Mouse (Mus musculus) CD4-positive, CD25-positive, alpha-beta regulatory T cell, adult 4 months (primary cell): ENCODE data around the gene Prkca. TPM values are rescaled to one million over a fixed set of nuclear protein-coding genes. Genes with fewer than 3 reads are reported as not detected.

Experiments
- ATAC-seq: one replicate; pipeline ENCODE4 v1.8.0; 2017
- polyA plus RNA-seq, 2 experiments: library from polyadenylated mRNA; unstranded; fragments of 100-300 nt; shearing (Covaris generic); gene quantifications; one replicate each; pipeline ENCODE4 v1.2.1; 2017

Gene Prkca
- polyA plus RNA-seq, 2 experiments from 2014 or later, result 13.0 to 15.3 TPM

DNA sequence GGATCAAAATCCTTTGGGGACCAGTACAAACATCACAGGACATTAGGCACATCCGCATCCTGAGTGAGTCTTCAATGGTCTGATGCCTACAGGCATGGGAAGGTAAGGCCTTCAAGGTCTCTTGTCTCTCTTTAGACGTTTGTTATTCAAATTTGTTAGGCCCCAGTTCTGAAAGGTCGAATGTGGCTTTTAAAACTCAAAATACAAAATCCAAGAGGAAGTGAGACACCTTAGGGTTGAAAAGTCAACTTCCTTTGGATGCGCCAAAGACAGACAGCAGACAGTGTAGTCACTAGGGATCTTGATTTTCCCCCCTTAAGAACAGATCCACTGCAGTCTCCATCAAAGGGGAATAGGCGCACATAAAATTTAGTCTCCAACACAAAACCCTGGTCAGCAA, 187.6 kb downstream of the Prkca start:
- peak; percentile 14 for ATAC-seq

DNA sequence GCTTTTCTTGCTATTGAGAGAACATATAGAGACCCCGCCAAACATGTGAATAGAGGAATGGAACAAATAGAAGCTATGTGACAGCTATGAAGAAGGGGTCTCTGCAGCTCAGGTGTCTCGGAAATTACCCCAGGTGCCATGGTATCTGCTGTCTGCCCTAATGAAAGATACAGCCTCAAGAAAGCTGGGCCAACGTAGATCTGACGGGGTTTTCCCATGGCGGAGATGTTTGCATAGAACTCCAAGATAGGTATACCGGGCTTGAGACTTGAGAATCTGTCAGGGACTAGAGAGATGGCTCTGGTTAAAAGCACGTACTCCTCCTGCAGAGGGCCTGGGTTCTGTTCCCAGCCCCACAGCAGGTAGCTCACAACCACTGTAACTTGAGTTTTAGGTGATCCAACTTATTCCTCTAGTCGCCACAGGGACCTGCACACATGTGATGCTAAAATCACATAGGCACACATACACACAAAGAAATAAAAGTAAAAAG, 188.6 kb downstream of the Prkca start:
- no peak for ATAC-seq

DNA sequence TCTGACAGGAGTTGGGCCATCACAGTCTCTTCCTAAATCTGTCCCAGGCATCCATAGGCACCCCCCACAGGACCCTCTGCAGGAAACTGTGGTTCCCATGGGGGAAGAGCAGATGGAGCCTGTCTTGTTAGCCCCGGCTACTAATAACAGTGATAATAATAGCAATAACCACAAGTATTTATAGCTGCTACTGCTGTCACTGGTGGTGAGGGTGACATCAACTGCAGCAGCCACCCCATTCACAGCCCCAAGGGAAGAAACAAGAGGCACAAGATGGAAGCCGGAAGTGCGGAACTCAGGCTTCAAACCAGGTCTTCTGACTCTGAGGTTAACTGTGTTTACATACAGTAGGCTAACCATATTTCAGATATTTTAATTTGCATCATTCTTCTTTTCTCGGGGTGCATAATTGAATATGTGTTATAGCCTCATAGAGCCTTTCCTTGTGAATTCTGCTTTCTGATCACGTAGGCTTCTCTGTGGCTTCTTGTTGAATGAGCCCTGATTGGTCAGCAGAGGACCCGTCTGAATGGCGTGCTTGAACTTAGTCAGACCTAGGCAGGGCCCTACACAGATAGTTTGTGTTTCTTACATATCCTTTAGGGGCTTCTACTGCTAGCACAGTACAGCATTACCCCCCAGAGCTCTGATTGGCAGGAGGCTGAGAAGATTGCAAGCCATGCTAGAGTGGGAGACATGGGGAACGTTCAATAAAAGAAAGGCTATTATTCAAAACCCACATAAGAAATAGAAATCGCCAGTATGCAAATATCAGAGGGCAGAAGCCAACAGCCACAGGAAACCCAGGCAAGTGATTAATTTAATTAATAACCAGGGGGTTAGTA, 189.5 kb downstream of the Prkca start:
- ATAC-seq, result peak; percentile 26

DNA sequence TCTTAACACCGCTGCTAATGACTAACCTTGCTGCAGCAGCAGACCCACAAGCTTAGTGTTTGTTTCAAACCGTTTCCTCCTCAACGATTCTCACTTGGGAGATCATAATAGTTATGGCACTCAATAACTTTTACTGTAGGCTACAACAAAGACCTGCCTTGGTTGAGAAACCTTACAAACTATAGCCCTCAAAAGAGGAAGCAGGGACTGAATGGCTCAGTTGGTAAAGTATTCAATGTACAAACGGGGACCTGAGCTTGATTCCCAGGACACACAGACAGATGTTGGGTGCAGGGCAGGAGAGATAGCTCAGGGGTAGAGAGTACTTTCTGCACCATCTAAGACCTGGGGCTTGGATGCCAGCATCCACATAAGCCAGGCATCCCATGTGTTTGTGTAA, 191.1 kb downstream of the Prkca start:
- ATAC-seq, result no peak

DNA sequence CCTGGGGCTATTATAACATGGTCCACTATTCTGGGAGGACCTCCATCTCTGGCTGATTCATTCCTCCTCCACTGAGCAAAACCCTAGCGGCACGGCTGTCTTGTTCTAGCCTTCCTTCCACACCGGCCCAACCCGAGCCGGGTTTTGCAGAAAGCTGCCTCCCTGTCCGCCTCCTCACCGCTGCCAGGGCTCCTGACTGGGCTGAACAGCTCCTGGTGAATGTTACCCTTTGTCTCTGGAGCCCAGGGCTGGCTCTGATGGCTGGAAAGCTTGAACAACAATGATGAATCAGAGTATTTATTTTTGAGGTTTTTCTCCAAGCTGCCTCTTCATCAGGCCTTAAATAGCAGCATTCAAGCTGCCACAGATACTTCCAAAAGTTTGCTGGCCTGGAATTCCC, 193.3 kb downstream of the Prkca start:
- no peak for ATAC-seq

DNA sequence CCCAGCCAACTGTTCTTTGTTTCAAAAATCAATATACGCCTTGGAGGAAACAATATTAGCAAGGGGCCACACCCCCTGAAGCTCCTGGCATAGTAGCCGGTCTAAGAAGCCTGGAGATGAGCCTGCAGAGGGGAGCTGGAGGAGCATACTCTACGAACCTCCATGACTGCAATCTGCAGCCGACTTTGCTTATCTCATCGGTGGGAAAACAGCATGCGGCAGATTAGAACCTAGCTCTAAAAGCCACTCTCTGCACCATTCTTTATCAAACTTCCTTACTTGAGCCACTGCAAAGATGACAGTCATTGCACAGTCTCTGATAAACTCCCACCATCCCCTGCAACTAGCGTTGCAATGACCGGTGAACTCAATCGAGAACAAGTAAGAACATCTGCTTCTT, 194.5 kb downstream of the Prkca start:
- ATAC-seq, result no peak

DNA sequence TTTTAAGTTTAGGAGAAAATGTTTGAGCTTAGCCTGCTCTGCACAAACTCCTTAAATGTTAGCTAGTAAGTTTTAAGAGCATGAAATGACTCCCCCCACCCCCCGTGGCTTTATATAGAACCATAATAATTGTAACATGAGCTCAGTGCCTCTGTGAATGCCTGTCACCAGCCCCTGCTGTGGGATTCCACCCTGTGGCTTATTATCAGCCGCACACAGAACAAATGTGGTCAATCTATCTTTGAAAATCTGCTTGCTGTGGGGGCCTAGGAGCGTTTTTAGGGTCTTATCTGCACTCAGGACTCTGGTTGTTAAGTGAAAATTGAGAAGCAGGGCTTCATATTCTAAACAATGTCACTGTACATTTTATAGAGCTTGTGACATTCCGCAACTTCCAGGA, 195.2 kb downstream of the Prkca start:
- ATAC-seq, result no peak

DNA sequence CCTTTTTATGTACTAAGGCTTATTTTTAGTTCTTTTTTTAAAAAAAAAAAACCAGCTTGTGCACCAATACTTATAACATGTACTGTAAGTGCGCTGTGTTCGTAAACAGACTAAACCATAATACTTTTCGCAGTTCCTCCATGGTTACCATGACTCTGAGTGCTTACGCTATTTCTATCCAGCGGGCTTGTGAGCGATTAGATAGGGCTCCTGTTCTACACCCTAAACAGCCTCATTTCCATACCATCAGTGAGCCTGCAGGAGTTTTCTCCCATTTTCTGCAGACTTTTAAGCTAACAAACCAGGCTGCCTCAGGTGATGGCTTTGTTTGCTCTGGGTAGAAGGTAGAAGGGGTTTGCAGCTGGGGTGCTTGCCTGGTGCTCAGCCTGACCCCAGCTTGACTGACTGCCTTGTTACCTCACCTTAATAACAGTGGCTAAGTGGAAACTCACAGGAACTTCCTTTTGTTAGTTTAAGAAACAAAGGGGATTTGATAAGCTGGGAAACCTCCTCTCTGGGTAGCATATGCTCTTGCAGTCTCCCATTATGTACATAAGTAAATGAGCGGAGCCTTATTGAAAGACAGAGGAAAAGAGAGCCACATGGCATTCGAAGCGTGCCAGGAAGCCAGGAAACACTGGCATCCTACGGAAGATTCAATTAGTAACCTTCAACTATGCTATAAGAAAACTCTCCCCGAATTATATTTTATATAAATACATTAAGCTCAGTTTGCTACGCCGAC, 197.8 kb downstream of the Prkca start:
- no peak for ATAC-seq

DNA sequence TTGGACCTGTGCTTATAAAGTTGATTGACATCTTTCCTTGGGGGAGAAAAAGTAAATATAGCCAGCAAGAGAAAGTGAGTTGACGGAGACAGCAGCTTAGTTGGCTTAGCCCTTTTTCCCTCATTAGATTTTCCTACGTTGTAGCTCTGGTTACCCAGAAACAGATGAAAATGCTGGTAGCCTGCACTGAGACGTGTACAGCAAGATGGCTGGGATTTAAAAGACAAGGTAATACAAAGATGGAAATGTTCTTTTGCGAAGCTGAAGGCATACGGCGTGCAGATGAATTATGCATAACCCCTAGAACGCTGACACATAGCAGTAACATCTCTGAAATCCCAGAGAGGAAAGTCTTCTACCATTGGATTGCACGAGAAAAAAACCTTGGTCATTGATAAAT, 198.6 kb downstream of the Prkca start:
- ATAC-seq, result no peak

DNA sequence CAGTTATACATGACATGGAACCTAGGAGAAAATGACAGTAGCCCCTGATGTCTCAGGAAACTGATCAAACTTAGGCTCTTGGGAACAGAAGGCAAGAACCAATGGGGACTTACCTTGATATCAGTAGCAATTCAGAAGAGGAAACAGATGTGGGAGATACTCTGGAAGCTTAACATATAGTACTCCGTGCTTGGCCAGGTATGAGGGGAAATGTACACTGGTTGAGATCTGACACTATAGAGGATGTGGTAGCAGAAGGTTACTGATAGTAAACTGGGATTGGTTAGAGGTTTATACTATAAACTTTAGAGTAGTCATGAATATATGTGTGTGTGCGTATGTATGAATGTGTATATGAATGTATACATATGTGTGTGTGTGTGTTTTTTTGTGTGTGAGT, 200.0 kb downstream of the Prkca start:
- ATAC-seq, result no peak

DNA sequence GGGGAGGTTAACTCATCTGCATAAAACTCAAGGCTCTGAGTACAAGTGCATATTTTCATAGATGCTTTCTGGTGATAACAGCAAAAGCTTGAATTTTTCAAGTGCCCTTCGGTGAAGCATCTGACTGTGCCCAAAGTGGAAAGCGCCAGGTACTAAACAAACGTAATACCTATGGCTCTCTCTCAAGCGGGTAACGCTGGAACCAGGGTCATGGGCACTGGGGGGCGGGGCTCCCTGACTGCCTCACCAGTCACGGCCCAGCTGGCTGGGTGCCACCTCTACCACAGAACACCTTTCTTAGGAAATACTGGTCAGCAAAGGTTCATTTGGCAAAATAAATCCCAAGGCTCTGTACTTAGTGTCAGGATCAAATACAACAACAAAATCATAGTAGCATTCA, 203.7 kb downstream of the Prkca start:
- no peak for ATAC-seq

DNA sequence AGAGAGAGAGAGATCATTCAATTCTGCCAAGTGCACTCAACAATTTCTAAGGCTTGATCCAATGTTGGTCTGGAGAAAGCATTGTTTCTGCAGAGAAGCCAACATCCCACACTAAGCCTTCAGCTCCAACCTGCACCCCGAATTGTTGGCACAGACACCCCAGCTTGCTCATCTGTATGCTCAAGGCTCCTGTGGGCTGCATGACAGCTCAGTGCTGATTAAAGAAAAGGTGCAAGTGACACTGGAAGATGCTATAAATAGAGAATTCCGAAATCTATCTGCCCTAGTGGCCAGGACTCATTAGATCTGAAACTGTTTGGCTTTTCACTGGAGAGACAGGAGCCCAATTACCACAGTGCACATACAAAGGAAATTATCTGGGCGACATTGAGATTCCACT, 207.4 kb downstream of the Prkca start:
- no peak for ATAC-seq

DNA sequence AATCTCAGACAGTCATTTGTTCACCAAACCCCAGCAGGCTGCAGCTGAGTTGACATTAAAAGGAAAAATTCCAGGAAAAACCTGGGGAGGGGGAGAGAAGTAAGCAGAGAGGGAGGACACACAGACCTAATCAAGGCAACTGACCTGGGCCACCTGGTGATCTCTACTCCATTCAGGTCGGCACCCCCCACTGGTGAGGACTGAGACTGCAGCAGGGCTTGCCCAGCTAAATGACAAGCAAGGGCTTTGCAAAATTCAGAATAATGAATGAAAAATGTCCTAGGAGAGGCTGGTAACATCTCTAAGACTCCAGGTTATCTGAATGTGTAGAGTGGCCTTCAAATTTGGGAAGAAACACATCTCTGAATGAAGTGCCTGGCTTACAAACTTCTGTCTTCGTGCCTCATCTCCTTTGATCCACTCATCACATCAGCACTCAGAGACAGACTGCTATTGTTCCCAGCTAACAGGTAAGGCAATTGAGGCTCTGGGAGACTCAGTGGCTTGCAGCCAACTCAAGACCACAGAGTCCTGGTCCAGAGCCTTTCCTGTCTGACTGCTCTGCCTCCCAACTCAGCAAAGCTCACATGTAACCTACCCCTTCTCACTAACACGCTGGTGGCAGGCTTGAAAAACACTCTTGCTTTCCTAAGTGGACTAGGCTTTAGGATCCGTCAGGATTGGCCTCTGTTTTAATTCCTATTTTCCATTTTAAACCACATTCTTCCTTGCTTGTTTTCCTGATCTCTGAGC, 208.1 kb downstream of the Prkca start:
- ATAC-seq, result peak; percentile 56

DNA sequence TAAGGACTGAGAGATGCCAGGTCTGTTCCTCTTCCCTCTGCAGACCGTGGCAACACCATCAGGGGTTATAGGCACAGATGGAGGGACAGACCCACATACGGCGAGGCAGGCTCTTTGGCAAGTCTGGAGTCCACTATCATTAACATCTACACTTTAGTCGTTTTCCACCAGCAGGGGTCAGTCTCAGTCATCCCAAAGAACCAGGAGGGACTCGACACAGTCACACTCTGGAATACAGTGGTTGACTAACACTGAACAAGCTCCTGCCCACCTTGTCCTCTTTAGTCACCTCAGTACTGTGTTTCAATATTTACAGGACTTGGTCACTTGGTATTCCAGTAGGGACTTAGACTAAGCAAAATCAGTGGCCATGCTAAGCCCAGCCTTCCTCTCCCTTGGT, 215.1 kb downstream of the Prkca start:
- peak; percentile 60 for ATAC-seq

DNA sequence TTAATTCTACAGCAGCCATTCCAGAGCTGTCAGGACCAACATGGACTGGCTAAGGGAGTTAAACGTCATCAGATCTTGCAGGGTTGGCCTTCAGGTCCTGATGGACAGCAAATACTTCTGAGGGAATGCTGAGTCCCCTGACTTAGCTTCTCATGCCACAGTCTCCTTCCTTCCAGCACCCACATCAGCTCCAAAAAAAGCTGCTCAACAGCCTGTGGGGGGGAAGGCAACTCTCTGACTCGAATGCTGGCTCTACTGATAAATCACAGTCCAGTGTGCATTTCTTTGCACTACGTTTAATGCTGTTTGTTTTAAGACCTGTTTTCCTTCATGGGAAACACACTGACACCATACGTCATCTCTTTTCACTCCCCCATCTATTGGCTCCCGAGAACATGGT, 215.8 kb downstream of the Prkca start:
- ATAC-seq, result no peak

DNA sequence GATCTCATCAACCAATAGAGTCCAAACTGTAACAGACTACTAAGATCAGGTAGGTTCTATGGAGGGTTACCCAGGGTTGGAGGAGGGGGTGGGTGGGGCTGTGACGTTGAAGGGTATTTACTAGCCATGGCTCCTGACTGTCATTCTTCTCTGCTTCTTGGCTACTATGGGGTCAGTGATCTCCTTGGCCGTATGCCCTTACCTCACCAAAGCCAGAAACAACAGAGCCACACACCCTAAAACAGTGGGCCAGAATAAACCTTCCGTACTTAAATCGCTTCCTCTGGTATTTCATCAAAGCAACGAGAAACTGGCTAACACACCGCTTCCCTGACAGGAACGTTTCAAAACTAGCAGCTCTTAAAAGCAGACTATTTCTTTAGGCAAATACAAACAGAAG, 221.2 kb downstream of the Prkca start:
- ATAC-seq, result no peak

DNA sequence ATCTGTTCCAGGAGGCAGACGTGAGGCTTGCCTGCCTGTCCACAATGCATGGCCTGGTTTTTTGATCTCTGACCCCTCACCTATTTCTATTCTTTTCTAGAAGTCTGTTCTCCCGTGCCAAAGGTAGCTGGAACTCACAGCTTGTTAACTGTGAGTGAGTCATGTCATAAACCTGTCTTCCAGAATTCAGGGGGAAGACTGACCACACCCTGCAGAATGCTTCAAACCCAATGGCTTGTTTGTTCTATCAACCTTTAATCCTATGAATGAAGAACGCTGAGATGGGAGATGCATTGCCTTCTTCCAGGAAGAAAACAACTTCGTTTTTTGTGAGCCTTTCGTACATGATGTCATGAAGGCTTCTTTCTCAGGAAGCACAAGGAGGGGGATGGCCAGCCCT, 223.0 kb downstream of the Prkca start:
- ATAC-seq, result no peak

DNA sequence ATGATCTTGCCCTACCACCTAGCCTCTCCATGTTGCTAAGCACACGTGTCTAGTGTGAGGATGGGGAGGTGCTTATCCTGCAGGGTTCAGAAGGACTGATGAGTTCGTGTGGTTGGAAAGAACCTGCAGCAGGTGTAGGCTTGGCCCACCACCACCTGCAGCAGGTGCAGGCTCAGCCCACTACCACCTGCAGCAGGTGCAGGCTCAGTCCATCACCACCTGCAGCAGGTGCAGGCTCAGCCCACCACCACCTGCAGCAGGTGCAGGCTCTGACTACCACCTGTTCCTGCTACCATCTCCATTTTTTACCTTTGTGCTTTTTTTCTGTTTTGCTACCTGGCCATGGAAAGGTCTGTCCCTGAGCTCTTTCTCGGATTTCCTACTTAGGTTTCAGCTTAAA, 223.9 kb downstream of the Prkca start:
- no peak for ATAC-seq

DNA sequence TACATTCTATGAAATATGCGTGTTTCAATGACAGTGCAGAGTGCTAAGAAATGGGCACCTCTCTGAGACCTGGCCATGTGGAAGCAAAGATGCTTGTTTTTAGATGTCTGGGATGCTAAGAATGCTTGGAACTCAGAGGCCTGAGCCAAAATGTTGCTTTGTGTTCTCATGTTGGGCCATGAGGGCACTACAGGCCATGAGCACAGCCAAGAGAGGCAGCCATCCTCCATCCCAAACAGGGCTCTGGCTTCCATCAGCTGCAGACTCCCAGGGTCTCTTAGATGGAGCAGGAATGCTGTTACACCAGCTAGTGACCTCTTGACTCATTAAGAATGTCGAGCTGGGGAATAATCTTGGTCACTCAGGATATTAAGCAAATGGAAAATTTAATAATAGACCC, 224.9 kb downstream of the Prkca start:
- ATAC-seq, result no peak

DNA sequence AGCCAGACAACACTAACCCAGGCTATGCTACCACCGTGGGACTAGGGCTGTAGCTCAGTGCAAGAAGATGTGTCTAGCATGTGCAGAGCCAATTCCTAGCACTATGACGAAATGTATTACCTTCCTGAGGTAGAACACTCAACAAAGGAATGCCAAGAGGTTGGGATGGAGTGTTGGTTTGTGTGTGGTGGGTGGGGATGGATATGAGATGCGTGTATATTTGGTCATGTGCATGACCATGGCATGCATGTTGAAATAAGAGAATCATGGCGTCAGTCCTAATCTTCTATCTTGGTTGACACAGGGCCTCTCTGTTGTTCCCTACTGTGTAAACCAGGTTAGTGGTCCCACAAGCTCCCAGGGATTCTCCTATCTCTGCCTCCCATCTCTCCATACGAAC, 225.5 kb downstream of the Prkca start:
- no peak for ATAC-seq

DNA sequence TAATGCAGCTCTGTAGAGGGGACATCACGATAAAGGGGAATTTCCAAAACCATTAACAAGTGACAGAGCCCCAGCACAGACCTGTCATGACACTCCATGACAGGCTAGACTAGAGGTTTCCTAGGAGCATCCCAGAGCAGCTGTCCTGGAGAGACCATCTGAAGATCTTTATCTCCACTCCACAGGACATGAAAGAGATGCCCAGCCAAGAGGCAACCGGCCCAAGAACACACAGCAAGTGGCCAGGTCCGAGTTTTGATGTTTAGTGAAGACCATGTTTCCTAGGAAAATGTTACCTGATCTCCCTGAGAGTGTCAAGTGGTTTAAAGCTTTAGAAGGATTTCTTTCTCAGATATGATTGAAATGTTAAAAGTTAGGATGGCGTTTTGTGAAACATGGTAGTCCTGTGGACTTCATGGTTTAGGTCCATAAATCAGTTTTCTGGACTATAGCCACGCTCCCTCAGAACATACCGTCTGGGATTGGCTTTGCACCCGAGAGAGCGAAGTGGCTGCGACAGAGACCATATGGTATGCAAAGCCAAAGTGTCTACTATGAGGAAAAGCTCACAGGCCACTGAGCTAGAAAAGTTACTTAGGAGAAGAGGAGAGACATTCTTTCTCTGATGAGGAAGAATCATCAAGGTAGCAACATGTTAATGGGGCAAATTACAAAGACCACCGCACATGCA, 226.2 kb downstream of the Prkca start:
- no peak for ATAC-seq

DNA sequence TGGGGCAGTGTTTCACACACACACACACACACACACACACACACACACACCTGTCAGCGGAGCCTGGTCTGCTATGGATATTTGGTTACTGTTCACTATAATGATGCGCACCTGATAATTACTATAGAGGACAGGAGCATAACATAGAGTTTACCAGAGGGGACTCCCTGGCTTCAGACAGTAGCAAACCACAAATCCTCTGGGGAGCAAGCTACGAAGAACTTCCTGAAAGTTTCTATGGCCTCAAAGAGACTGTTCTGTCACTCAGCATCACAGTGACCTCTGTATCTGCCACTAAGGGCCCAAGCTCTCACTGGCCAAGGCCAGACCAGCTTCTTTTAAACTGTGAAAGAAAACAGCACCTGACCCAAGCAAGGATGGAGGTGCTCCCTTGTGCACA, 229.6 kb downstream of the Prkca start:
- ATAC-seq, result no peak

DNA sequence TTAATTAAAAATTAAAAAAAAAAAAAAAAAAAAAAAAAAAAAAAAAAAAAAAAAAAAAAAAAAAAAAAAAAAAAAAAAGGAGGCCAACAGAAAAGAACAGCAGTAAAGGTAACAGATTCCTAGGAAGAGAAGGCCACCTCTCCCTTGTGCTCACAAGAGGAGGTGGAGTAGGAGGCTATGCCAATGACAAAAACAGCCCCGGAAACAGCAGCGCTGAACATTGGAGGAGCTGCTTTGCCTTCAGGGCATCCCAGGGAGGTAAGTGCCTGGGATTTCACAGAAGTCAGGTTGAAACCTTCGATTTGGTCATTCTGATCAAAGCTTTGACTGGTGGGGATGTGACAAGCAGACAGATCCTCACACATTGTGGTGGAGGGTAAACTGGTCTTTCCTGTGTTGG, 231.3 kb downstream of the Prkca start:
- ATAC-seq, result no peak
